Mouse (Mus musculus) regulatory T cell (primary cell): Measurements from ENCODE around the gene Pax2.

Experiments
- in situ Hi-C: fragments of 300-600 bp; cut with MboI, MseI; formaldehyde crosslinking; loops from one replicate; pipeline ENCODE4 v1.15.1; 2025; ENCODE audit warnings: high pct_unique_total_duplicates

Gene Pax2

DNA sequence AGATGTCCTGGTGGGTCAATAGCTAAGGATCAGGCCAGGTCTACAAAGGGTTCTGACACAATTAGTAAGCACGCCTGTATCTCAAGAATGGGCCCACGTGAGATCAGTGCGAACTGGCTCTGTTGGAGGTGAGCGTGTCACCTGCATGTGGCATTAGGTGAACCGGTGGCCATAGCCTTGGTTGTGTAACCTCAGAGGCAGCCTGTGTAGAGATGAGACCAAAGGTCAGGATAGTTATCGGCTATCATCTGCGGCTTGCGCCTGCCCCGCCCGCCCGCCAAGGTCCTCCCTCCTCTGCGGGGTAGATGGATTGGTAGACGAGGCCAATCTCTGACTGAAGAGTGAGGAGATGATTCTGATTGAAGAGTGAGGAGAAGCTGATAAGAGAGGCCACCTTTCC is 15.7 kb downstream of the Pax2 start:
- in situ Hi-C loops, result no loop called here

DNA sequence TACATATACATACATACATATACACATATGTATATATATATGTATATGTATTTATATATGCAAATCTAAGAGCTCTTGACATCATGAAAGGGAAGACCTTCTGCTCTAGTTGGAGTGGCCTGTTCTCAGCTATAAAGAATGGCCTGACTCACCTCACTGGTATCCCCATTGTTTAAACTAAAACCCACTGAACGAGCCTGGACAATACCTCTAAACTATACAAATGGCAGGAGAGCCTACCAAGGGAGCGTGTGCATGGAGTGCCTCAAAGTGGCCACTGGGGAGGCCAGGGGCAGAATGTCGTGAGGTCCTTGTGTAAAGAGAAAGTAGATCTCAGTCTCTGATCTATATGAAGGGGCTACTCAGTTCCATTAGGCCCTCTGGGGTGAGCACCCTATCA is 26.1 kb downstream of the Pax2 start:
- in situ Hi-C loops, result no loop called here

DNA sequence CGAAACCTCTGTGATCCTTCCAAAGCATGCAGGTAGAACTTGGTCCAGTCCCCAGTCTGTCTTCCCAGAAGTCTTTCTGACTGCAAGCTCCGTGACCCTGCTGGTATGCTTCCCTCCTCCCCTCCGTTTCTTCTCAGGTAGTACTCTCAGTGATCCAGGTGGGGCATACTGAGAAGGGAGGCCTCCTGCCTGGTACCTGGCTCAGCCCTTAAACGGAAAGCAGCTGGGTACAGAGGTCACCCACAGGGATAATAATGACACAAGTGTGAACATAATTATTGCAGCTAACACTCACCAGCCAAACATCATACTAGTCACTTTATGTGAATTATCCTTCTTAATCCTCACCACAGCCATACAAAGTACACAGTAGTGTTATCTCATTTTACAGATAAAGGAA is 28.5 kb downstream of the Pax2 start:
- in situ Hi-C loops, result no loop called here

DNA sequence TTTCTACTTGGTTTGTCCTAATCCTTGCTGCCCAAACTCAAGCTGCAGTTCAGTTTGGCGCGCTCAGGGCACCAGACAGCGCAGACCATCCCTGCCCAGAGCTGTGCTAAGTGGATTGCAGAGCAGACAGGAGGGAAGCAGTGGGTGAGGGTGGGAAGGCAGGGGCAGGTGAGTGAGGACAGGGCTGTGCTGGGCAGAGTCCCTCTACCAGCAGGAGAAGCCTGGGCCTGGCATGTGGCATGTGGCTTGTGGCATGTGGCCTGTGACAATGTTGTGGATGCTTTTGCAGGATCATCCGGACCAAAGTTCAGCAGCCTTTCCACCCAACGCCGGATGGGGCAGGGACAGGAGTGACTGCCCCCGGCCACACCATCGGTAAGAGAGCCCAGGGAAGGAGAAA is 32.6 kb downstream of the Pax2 start:
- in situ Hi-C loops, result no loop called here

DNA sequence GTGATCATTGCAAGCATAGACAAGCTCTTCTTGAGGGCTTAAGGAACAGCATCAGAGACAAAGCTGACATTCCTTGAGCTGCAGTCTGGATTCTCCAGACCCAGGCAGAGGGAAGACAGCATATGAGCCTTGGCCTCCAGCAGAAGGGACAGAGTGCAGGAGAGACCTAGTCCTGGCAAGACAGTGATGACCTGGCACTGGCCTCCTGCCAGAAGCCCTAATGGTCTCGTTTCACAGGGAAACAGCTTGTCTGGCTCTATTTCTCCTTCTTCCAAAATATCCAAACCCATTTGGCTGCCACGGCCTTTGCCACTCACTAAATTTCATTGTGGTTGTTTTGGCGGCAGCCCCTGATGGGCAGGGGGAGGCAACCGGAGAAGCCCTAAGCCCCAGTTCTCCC is 36.1 kb downstream of the Pax2 start:
- in situ Hi-C loops, result no loop called here

DNA sequence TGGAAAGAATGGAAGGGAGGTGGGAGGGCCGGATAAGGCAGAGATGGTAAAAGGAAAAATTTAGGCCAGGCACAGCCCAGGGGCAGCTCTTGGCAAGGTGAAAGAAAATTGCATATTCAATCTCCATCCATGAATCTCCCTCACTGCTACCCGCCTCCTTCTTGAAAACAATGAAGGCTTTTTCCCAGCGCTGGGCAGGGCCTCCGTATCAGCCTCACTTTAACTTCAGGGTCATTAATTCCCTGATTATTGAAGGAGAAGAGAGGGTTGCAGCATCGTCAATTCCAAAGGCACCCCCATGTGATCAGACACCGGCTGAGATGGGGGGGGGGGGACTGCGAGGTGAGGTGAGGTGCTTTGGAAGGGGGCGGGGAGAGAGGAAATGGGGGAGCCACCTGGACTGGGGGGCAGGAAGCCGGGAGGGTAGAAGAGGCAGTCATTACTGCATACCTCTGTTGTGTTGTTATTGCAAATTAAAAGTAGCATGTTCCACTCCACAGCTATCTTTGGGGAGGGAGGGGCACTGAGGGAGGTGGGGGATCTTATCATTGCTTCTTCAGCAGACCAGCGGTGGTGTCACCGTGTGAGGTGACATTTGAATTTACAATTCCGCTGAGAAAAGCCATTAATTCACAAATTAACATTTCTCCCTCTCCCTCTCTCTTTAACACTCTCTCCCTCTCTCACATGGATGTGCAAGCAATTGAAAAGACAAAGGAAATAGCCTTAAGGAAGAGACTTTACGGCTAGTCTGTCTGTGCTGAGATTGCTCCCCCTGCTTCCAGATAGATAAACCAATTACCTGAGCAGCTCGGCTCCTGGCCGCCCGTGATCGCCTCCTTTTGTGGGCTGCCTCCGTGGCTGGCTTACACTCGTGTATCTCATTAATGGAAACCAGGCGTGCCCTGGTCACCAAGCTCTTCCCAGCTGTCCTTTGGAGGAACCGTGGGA is 41.5 kb downstream of the Pax2 start:
- in situ Hi-C loops, result no loop called here

DNA sequence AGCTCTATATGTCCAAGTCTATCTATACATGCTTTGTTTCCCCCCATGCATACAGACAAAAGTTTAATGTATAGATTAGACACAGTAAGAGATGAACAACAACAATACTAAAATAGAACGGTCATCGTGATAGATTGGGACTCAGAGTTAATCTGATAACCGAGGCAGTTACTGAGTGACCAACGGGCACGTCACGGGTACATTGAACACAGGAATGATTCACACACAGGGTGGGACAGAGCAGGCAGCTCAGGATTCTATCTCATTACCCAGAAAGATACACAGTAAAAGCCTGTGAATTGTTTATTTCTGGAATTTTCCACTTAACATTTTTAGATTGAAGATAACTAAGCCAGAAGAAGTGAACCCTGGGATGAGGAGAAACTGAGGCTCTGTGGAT is 42.9 kb downstream of the Pax2 start:
- in situ Hi-C loops, result no loop called here

DNA sequence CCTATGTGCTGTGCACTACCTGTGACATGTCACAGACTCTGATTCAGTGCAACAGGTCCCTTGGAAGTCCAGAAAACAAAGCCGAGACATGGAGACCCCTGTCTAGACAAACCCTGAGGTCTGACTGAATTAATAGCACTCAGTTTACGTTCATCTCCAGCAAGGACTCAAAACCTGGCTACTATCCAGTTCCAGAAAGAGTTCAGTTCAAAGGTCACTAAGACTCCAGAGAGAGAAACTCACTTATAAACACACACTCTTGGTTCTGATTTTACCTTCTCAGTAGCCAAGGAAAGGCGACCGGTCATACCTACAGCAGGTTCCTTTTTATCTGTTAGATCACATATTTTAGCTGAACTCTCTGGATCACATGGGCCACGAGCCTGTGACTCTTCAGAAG is 43.3 kb downstream of the Pax2 start:
- in situ Hi-C loops, result no loop called here

DNA sequence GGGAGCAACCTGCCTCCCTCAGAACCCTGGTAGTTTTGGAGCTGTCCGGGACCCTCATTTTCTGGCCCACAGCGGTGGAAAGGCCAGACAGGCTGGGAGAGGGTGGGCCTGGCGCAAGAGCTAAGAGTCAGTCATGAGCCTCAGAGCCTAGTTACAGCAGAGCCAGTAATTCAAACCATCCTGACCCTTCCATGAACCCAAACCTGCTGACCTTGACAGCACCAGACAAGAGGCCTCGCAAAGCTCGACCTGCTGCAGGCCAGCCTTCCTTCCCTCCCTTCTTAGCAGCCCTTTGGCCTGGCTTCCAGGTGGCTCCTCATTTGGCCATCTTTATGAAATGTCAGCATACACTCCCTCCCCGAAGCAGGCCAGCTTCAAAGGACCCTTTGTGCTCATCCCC is 44.5 kb downstream of the Pax2 start:
- in situ Hi-C loops, result loop anchor here (10.0 to 25.0 kb wide), 2 partner anchors 304 to 1963 kb away; no protein-coding TSS in a partner anchor

DNA sequence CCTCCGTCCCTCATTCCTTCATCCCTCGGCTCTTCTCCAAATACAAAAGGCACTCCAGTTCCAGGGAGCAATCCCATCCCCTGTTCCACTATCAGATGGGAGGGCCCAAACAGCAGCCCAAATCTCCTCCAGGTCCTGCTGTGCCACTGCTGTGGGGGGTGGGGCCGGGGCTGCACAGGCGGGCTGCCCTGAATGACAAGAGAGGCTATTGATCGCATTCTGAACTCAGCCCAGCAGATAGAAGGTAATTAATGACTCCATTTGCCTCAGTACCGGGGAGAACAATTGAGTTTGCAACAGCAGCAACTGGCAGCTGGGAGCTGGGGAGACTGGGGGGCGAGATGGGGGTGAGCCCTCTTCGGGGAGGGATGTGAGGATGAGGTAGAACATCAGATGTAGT is 52.9 kb downstream of the Pax2 start:
- in situ Hi-C loops, result loop anchor here (10.0 to 25.0 kb wide), 2 partner anchors 296 to 1971 kb away; no protein-coding TSS in a partner anchor

DNA sequence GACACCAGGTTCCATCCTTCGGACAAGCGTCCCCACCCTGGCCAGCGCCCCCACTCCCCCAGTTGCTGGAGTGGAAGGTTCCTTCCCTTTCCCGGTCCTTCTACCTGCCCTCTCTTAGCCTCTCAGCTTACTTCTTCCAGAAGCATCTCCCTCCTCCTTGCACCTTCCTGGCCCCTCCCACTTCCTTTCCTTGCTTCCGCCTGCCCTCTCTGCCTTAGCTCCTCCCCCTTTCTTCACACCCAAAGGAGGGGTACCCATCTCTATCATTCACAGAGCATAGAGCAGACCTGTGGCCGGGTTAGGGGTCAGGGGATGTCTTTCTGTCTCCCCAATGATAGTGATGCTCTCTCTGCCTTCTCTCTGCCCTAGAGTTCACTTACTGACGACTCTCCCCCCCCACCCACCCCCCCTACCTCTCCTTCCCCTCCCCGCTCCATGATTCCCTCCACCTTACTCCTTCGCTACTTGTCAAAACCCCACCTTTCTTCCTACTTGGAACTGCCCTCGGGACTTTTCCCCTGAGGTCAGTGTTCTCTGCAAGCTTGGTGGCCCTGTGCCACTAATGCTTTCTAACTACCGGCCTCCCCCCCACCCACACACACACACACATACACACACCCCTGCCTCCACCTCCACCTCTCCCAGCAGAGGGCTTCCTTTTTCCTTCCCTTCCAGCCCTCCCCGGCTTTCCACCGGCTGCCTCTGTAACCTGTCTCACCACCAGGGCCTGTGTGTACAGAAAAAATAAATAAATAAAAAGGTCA is 57.0 kb downstream of the Pax2 start:
- in situ Hi-C loops, result loop anchor here (25.0 kb wide), 1 partner anchor 1976 kb away; no protein-coding TSS in a partner anchor

DNA sequence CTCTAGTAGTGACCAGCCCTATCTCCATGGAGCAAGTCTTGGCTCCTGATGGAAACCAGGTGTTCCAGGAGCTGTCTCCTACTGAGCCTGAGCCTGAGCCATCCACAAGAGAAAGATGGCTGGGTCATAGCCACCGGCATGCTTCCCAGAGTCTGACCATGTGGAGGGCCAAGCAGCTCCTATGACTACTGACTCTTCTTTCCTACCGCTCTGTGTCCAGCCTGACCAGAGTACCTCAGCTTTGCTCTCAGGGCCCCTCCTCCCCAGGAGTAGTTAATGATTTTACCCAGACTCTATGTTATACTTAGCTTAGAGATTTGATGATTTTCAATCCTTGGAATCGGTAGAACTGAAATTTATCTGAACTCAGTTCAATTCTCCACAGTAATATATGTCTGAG is 59.3 kb downstream of the Pax2 start:
- in situ Hi-C loops, result loop anchor here (25.0 kb wide), 1 partner anchor 1978 kb away; no protein-coding TSS in a partner anchor

DNA sequence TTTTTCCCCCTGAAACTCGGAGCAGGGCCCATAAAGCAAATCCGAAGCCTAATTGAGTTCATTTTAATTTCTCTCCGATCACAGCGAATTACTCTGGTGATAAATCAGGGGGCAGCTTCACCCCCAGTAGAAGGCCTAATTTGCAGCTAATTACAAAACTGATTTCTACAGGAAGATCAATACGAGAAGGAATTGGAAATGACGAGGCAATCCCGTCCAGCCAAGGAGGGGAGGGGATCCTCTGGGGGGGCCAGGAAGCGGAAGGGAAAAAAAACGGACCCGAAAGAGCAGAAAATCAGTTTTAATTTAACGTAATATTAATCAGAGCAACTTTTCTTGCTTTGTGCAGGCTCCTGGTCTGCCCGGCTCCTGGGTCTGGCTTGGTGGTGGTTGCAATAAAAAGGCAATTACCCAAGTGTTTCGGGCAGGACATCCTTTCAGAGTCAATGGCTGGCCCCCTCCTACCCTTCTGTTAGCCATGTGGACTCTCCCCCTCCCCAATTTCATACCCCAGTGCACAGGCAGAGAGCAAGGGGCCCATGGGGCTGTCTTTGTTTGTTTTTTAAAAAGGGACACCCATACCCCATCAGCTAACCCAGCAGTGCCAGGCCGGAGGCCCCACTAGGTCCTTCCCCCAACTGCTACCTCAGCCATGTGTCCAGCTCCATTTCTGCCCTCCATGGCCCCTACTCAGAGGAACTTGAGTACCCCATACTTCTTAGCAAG is 61.7 kb downstream of the Pax2 start:
- in situ Hi-C loops, result loop anchor here (25.0 kb wide), 1 partner anchor 1980 kb away; no protein-coding TSS in a partner anchor

DNA sequence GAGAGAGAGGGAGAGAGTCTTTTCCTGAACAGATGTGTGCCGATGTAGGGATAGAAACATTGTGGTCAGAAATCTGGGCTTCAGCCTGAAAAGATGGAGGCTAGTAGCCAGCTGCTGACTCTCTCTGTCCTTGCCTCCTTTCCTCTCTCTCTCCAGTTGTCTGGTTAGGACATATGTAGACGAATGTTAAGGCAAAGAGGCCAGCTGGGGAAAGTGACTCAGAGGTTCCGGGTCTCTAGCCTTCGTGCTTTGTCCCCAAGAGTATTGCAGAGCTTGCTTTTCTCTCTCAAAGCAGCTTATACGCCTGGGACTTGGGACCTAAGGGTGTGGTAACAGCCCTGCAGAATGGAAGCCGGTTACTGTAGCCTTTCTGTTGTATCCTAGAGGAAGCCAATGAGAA is 62.8 kb downstream of the Pax2 start:
- in situ Hi-C loops, result loop anchor here (25.0 kb wide), 1 partner anchor 1981 kb away; no protein-coding TSS in a partner anchor

DNA sequence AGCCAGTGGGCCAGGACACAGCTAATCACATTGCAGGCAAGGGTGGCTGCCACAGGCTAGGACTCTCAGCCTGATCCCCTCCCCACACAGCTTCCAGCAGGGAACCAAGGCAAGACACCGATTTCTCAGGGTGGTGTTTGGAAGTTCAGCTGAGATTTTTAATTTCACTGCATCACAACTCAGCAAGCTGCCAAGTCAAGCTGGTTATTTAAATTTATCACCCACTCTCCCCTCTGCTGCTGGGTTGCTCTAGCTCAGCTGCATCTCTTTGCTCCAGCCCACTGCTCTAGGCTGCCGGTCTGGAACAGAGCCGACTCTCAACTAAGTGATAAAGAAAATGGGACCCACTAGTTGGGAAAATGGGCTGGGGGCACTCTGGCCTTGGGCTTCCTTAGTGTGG is 65.7 kb downstream of the Pax2 start:
- in situ Hi-C loops, result loop anchor here (25.0 kb wide), 1 partner anchor 1984 kb away; no protein-coding TSS in a partner anchor

DNA sequence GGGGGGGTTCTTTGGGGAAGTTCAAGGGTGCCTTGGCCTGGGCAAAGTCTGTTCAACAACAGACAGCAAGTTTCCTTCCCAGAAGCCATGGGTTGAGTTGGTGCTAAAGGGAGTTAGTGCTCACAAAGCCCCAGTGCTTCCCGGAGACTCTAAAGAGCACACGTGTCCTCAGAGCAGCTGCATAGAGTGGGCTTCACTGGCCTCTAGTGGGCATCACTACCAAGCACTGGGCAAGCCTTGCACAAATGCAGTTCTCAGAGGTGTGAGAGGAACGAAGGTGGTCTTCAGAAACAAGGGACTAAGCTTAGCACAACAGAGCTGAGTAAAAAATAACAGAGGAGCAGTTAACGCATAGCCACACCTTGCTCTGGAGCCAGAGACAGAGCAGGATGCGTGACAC is 66.5 kb downstream of the Pax2 start:
- in situ Hi-C loops, result loop anchor here (25.0 kb wide), 1 partner anchor 1985 kb away; no protein-coding TSS in a partner anchor

DNA sequence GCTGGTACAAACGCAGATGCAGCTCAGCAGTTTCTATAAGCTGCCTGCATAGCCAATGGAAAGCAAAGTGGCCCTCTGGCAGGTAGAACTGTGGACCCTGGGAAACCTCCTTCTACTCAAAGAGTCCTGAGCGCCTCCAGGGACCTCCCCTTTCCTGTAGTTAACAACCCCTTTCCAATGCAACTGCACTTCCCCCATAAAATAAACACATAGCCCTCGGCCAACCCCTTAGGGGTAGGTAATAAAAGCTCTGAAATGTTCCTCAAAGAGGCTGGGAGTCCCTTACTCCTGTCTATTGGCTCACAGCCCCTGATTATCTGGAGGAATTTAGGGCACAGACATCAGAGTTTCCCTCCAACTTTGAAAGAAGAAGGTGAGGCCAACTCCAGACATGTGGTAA is 67.8 kb downstream of the Pax2 start:
- in situ Hi-C loops, result loop anchor here (25.0 kb wide), 1 partner anchor 1986 kb away; no protein-coding TSS in a partner anchor

DNA sequence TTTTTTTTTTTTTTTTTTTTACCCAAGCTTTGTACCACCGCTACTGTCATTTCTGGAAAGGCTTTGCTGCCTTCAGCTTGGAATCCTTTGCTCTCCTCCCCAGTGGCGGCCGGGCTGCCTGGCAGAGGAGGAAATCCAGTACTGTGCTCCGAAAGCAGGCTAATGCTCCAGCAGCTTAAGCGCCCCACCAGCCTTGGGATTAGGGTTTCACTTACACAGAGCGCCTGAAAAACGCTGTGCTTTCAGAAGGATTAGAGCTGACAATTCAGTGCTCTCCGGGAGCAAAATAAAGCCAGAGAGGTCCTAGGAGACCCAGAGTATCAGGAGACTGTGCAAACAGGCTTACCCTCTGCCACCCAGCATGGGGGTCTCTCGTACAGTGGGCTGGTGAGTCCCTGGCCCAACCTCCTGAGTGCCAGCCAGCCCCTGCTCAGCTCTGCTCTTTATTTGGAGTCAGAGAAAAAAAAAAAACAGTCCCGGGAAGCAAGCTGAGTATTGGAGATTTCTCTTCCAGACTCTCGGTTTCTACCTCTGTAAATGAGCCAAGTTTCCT is 69.4 kb downstream of the Pax2 start:
- in situ Hi-C loops, result no loop called here

DNA sequence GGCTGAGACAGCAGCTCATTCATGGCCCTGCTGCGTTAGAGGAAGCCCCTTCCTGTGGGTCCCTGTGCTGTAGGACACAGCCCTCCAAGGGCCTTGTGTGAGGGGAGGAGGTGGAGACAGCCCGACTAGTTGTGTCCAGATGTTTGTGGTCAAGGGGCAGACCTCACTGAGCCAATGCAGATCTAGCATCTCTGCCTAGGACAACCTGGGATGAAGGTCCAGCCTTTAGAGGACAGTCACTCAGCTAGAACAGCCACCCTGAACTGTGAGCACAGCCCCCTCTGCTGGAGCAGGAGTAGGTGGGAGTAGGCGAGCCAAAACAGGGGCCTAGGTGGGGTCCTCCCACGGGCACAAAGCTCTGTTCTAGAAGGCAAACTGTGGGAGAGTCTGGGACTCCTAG is 70.0 kb downstream of the Pax2 start:
- in situ Hi-C loops, result no loop called here

DNA sequence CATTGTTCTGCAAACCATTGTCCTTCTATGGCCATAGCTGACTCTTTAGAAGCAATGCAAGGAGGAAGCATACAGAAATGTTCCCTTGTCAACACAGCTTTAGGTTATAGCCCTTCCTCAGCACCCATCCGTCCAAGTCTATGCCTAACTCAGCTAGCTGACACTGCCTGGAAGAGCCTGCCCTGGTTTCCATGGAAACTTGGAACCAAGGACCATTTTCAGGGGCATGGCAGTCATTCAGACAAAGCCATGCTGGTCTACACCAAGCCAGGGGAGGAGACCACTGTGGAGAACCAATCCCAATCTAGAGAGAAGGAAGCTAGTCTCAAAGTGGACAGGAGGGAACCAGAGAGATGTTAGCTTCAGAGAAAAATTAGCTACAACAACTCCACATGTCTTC is 77.5 kb downstream of the Pax2 start:
- in situ Hi-C loops, result loop anchor here (10.0 kb wide), 1 partner anchor 1229 kb away; no protein-coding TSS in a partner anchor
